Mouse (Mus musculus): ENCODE results near the gene Tmed1.

DNA sequence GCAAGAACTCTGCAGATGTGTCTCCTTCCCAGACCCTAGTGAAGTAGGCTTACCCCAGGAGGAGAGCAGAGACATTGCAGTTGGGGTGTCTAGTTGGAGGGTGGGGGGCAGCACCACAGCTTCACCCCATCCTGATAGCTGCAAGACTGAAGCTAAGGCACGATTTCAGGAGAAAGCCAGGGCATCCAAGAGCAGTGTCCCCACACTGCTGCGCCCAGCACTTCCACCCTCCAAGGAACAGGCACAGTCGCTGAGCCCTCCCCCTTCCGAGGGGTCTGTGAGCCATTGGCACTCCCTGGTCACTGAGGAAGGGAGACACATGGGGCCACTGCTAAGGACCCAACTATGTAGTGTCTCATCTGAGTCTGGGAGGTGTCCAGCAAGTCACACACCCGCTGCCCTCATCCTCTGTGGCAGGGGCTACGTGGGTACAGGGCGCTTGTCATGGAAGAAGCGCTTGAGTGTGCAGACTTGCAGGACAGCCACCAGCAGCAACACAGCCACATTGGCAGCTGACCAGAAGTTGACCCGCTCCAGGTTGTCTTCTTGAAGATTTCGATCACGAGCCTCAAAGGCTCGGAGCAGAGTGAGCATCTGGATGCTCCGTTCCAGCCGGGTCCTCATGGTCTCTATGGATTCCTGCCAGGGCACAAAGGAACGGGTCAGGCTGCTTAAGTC is 2.2 kb downstream of the Tmed1 start:
- no peak for TF ChIP-seq CTCF (IDR thresholded peaks at IDR 0.05; ENCODE audit: low read depth, low read length)
- no peak for TF ChIP-seq POLR2A (IDR thresholded peaks at IDR 0.05; ENCODE audit: extremely low read depth, insufficient read depth, low read length)

Measured in liver, adult 2 months (tissue).